Comparison of ENCODE assay signal across 10 mouse cellular contexts in the genomic region with DNA sequence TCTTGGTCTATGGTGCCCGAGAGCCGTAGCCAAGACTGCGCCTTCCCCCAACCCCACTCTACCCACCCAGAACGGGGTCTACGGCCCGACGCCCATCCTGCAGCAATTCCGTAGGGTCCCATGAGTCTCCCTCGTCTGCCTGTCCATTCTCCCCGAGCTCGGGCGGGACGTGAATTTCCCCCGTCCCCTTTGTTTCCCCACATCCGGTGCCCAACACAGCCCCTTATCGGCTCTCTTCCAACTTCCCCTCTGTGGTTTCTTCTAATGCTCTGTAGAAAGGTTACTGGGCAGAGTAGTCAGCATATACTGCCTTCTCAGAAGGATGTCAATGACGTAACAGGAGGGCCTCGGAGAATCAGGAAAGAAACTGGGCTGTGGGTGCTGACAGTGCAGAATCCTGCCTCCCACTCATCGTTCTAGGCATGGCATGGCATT. TPM values are rescaled to one million over a fixed set of nuclear protein-coding genes. Genes with fewer than 3 reads are reported as not detected.
DNase-seq lines count a peak whose midpoint lies in the region; ATAC-seq and TF ChIP-seq lines count a peak whose summit lies in the region.
"Had no signal": no experiment of that assay in that cellular context is flagged by ENCODE, and none has a peak within 500 bp of the region (broad histone marks: within the 10 kb centered on the region; RNA-seq: fewer than 3 reads in every experiment).

No protein-coding gene starts in this region.

- peaks cover 48% of the 10 kb centered on the region for H3K4me1 ChIP-seq in E14TG2a.4 (replicated peaks; ENCODE audit: low read depth, low read length)
- peaks cover 94% of the 10 kb centered on the region for H3K4me1 ChIP-seq in megakaryocyte, embryonic 14.5 days
- no peaks in the 10 kb centered on the region for H3K4me1 ChIP-seq in forebrain, embryonic 14.5 days (ENCODE audit: control insufficient read depth, insufficient read depth, low read length)
- H3K4me1 ChIP-seq: hindbrain, embryonic 15.5 days; neural tube, embryonic 12.5 days had no signal

- H3K4me3 ChIP-seq in E14TG2a.4 (replicated peaks; ENCODE audit: low read length): peak overlapping the region; percentile 37; the same call in 1 of the 2 replicates
- H3K4me3 ChIP-seq in megakaryocyte, embryonic 14.5 days (replicated peaks): peak overlapping the region; percentile 90
- H3K4me3 ChIP-seq in forebrain, embryonic 14.5 days (ENCODE audit: low read depth, low read length): no peak overlapping the region
- H3K4me3 ChIP-seq: embryonic facial prominence, embryonic 13.5 days; hindbrain, embryonic 15.5 days; neural tube, embryonic 12.5 days had no signal

- H3K27ac ChIP-seq in forebrain, embryonic 14.5 days (ENCODE audit: low read depth, low read length): no peak overlapping the region
- H3K27ac ChIP-seq: embryonic facial prominence, embryonic 13.5 days; hindbrain, embryonic 15.5 days; neural tube, embryonic 12.5 days had no signal

- no peak for TF ChIP-seq CTCF in E14TG2a.4 (conservative IDR thresholded peaks at IDR 0.05; ENCODE audit: low read length)

- no peak for ATAC-seq in forebrain, embryonic 14.5 days

- DNase-seq in B cell, adult 2 months: peak; percentile 49 to 51
- peak; percentile 11 to 14 for DNase-seq in heart, postnatal 10 days
- DNase-seq in forebrain, embryonic 14.5 days (ENCODE audit: low spot score): no peak
- DNase-seq in adrenal gland, adult (ENCODE audit: inconsistent age in 2 of 2, low spot score in 1 of 2): no peak
- DNase-seq in gastrocnemius, postnatal 36 days: no peak

- no peaks in the 10 kb centered on the region for H3K27me3 ChIP-seq in E14TG2a.4 (ENCODE audit: insufficient read depth, low read length)
- no peaks in the 10 kb centered on the region for H3K27me3 ChIP-seq in megakaryocyte, embryonic 14.5 days (replicated peaks)
- no peaks in the 10 kb centered on the region for H3K27me3 ChIP-seq in forebrain, embryonic 14.5 days (replicated peaks; ENCODE audit: control insufficient read depth, insufficient read depth, low read length)
- H3K27me3 ChIP-seq: embryonic facial prominence, embryonic 13.5 days; hindbrain, embryonic 15.5 days; neural tube, embryonic 12.5 days had no signal

- H3K36me3 ChIP-seq in E14TG2a.4 (ENCODE audit: insufficient read depth, low read length): peaks cover 37% of the 10 kb centered on the region
- peaks cover 34% of the 10 kb centered on the region for H3K36me3 ChIP-seq in megakaryocyte, embryonic 14.5 days (replicated peaks; ENCODE audit: low read length)
- H3K36me3 ChIP-seq in forebrain, embryonic 14.5 days (ENCODE audit: control insufficient read depth, insufficient read depth, low read length): no peaks in the 10 kb centered on the region
- H3K36me3 ChIP-seq: embryonic facial prominence, embryonic 13.5 days; hindbrain, embryonic 15.5 days; neural tube, embryonic 12.5 days had no signal

- H3K9ac ChIP-seq in forebrain, embryonic 14.5 days (ENCODE audit: low read length): no peak overlapping the region
- H3K9ac ChIP-seq: embryonic facial prominence, embryonic 13.5 days; hindbrain, embryonic 15.5 days; neural tube, embryonic 12.5 days had no signal

- intact Hi-C loops in heart, postnatal 10 days (cut with DNase I): no loop called here
- intact Hi-C loops in gastrocnemius, postnatal 36 days (cut with DNase I): no loop called here

- no peak overlapping the region for H3K4me2 ChIP-seq in forebrain, embryonic 14.5 days (ENCODE audit: low read length)
- H3K4me2 ChIP-seq: embryonic facial prominence, embryonic 13.5 days; hindbrain, embryonic 15.5 days; neural tube, embryonic 12.5 days had no signal

- no peaks in the 10 kb centered on the region for H3K9me3 ChIP-seq in E14TG2a.4 (ENCODE audit: low read length)
- no peaks in the 10 kb centered on the region for H3K9me3 ChIP-seq in megakaryocyte, embryonic 14.5 days
- no peaks in the 10 kb centered on the region for H3K9me3 ChIP-seq in forebrain, embryonic 14.5 days (replicated peaks; ENCODE audit: control insufficient read depth, low read length)
- H3K9me3 ChIP-seq: embryonic facial prominence, embryonic 13.5 days; hindbrain, embryonic 15.5 days; neural tube, embryonic 12.5 days had no signal

- 93% methylated on average over 19 of the region's 19 CpGs for WGBS in forebrain, embryonic 14.5 days

RNA-seq across cellular contexts. Expression of a gene that starts 50.4 kb away (rescaled TPM):
- total RNA-seq in heart, postnatal 10 days (2021): 10 to 100 TPM; 13.9 to 14.5 TPM
- 2.4 TPM in 1 of 2 replicates, not detected in the other for polyA plus RNA-seq in megakaryocyte, embryonic 14.5 days (2012; ENCODE audit: insufficient read depth, low replicate concordance)
- 14.6 and 14.9 TPM in 2 replicates for polyA plus RNA-seq in forebrain, embryonic 14.5 days (2014; fragmentation: Nextera tagmentation; extraction: Ambion mirVana)
- total RNA-seq in gastrocnemius, postnatal 36 days (2021): 1 to 10 TPM; 3.3 to 5.6 TPM

Comparison
In these comparisons a context has a peak if more than half of its experiments do, and no peak if none do; other contexts are left out.
1. DNase-seq: peak in B cell, adult 2 months (2 of 2) and heart, postnatal 10 days (2 of 2); none in forebrain, embryonic 14.5 days (single experiment), adrenal gland, adult (0 of 2) and gastrocnemius, postnatal 36 days (0 of 2).